Mouse (Mus musculus) MEL (cell line): ENCODE results near the gene Traip. TPM values are rescaled to one million over a fixed set of nuclear protein-coding genes. Genes with fewer than 3 reads are reported as not detected.

Source experiments
- DNase-seq: peaks from one replicate; pipeline ENCODE4 v3.0.0; 2011; ENCODE audit warnings: low read depth, low spot score
- H3K27ac ChIP-seq: 2 replicates; pipeline ENCODE4 v1.5.1; 2012; ENCODE audit warnings: low read depth, mild to moderate bottlenecking, control low read depth, low read length, moderate library complexity; ENCODE audit not compliant: control insufficient read depth
- H3K27me3 ChIP-seq, 2 experiments: fragments of 150-350 bp in 1 of 2; sonication (generic) in 1 of 2; 2 replicates each; pipeline ENCODE4 v1.6.1; 2012; ENCODE audit warnings: low read length in 2 of 2, mild to moderate bottlenecking in 2 of 2, improper control_type of control experiment in 1 of 2, moderate library complexity in 1 of 2; ENCODE audit not compliant: insufficient read depth in 2 of 2, control insufficient read depth in 1 of 2
- H3K36me3 ChIP-seq, 2 experiments: 2 replicates each; pipeline ENCODE4 v1.6.1; 2012 to 2014; ENCODE audit warnings: low read length in 2 of 2, improper control_type of control experiment in 1 of 2, inconsistent platforms in 1 of 2, mild to moderate bottlenecking in 1 of 2; ENCODE audit not compliant: insufficient read depth in 2 of 2, control insufficient read depth in 1 of 2
- H3K4me1 ChIP-seq, 2 experiments: fragments of 150-350 bp in 1 of 2; sonication (generic) in 1 of 2; 2 replicates each; pipeline ENCODE4 v1.6.1; 2012; ENCODE audit warnings: low read length in 2 of 2, improper control_type of control experiment in 1 of 2, mild to moderate bottlenecking in 1 of 2; ENCODE audit not compliant: insufficient read depth in 2 of 2, control insufficient read depth in 1 of 2
- H3K4me3 ChIP-seq, 2 experiments: fragments of 150-350 bp in 1 of 2; sonication (generic) in 1 of 2; 2 replicates each; pipeline ENCODE4 v1.5.1; 2012; ENCODE audit warnings: low read depth in 2 of 2, low read length in 2 of 2, mild to moderate bottlenecking in 2 of 2, moderate library complexity in 2 of 2, control low read depth in 1 of 2, improper control_type of control experiment in 1 of 2; ENCODE audit not compliant: control insufficient read depth in 1 of 2, insufficient read depth in 1 of 2
- H3K79me2 ChIP-seq: 2 replicates; pipeline ENCODE4 v1.6.1; 2012; ENCODE audit warnings: mild to moderate bottlenecking, low read length, moderate library complexity; ENCODE audit not compliant: control insufficient read depth, poor library complexity, insufficient read depth
- H3K9ac ChIP-seq: 2 replicates; pipeline ENCODE4 v1.6.1; 2012; ENCODE audit warnings: low read depth, mild to moderate bottlenecking, control low read depth, low read length, moderate library complexity; ENCODE audit not compliant: control insufficient read depth, poor library complexity, severe bottlenecking
- H3K9me3 ChIP-seq: fragments of 150-350 bp; sonication (generic); replicated peaks from 2 replicates; pipeline ENCODE4 v1.6.1; 2012; ENCODE audit warnings: mild to moderate bottlenecking, low read length, improper control_type of control experiment, moderate library complexity; ENCODE audit not compliant: insufficient read depth
- CHD1 ChIP-seq: IDR thresholded peaks from 2 replicates; pipeline ENCODE4 v1.6.1; 2012; ENCODE audit warnings: low read depth, mild to moderate bottlenecking, inconsistent platforms, low read length, improper control_type of control experiment
- EP300 ChIP-seq, 2 experiments: IDR thresholded peaks; 2 replicates each; pipeline ENCODE4 v1.6.1; 2011; ENCODE audit warnings: improper control_type of control experiment in 2 of 2, low read length in 2 of 2, low read depth in 1 of 2, mild to moderate bottlenecking in 1 of 2
- ETS1 ChIP-seq: IDR thresholded peaks from 2 replicates; pipeline ENCODE4 v1.6.1; 2012; ENCODE audit warnings: low read depth, mild to moderate bottlenecking, inconsistent platforms, low read length, improper control_type of control experiment, moderate library complexity
- GABPA ChIP-seq: IDR thresholded peaks from 2 replicates; pipeline ENCODE4 v1.6.1; 2012; ENCODE audit warnings: low read depth, mild to moderate bottlenecking, inconsistent platforms, low read length, improper control_type of control experiment, moderate library complexity
- HCFC1 ChIP-seq: IDR thresholded peaks from 2 replicates; pipeline ENCODE4 v1.6.1; 2012; ENCODE audit warnings: low read depth, mild to moderate bottlenecking, inconsistent platforms, low read length, improper control_type of control experiment, moderate library complexity
- MAZ ChIP-seq: IDR thresholded peaks from 2 replicates; pipeline ENCODE4 v1.6.1; 2012; ENCODE audit warnings: low read depth, mild to moderate bottlenecking, inconsistent platforms, low read length, improper control_type of control experiment
- MYB ChIP-seq: IDR thresholded peaks from 2 replicates; pipeline ENCODE4 v1.6.1; 2011; ENCODE audit warnings: mild to moderate bottlenecking, low read depth, low read length, improper control_type of control experiment
- MYC ChIP-seq: IDR thresholded peaks from 2 replicates; pipeline ENCODE4 v1.6.1; 2011; ENCODE audit warnings: low read depth, mild to moderate bottlenecking, low read length, improper control_type of control experiment, moderate library complexity
- NELFE ChIP-seq: IDR thresholded peaks from 2 replicates; pipeline ENCODE4 v1.6.1; 2011; ENCODE audit warnings: low read depth, low read length, improper control_type of control experiment
- NRF1 ChIP-seq: IDR thresholded peaks from 2 replicates; pipeline ENCODE4 v1.6.1; 2014; ENCODE audit warnings: low read depth, mild to moderate bottlenecking, inconsistent platforms, low read length, improper control_type of control experiment, moderate library complexity; ENCODE audit not compliant: poor library complexity, insufficient read depth, severe bottlenecking
- POLR2A ChIP-seq, 2 experiments: IDR thresholded peaks; 2 replicates each; pipeline ENCODE4 v1.6.1; 2011 to 2012; ENCODE audit warnings: low read length in 2 of 2, mild to moderate bottlenecking in 2 of 2, control low read depth in 1 of 2, improper control_type of control experiment in 1 of 2, low read depth in 1 of 2, moderate library complexity in 1 of 2; ENCODE audit not compliant: control insufficient read depth in 1 of 2, insufficient read depth in 1 of 2, poor library complexity in 1 of 2
- POLR2AphosphoS2 ChIP-seq: IDR thresholded peaks from 2 replicates; pipeline ENCODE4 v1.6.1; 2011; ENCODE audit warnings: low read length, improper control_type of control experiment
- POLR2AphosphoS5 ChIP-seq: IDR thresholded peaks from 2 replicates; pipeline ENCODE4 v1.6.1; 2012; ENCODE audit warnings: low read depth, borderline replicate concordance, mild to moderate bottlenecking, inconsistent platforms, low read length, moderate library complexity, mixed read lengths
- SIN3A ChIP-seq: IDR thresholded peaks from 2 replicates; pipeline ENCODE4 v1.6.1; 2012; ENCODE audit warnings: low read length, improper control_type of control experiment, inconsistent platforms
- SMC3 ChIP-seq: IDR thresholded peaks from 2 replicates; pipeline ENCODE4 v1.6.1; 2011; ENCODE audit warnings: low read depth, low read length, improper control_type of control experiment
- TAL1 ChIP-seq: IDR thresholded peaks from 2 replicates; pipeline ENCODE4 v1.6.1; 2012; ENCODE audit warnings: mild to moderate bottlenecking, inconsistent platforms, low read length, moderate library complexity, mixed read lengths
- TBP ChIP-seq: IDR thresholded peaks from 2 replicates; pipeline ENCODE4 v1.8.0; 2011; ENCODE audit warnings: low read depth, low read length, improper control_type of control experiment
- TCF12 ChIP-seq: IDR thresholded peaks from 2 replicates; pipeline ENCODE4 v1.6.1; 2014; ENCODE audit warnings: low read depth, mild to moderate bottlenecking, inconsistent platforms, low read length, improper control_type of control experiment, moderate library complexity
- ZC3H11A ChIP-seq: IDR thresholded peaks from 2 replicates; pipeline ENCODE4 v1.6.1; 2012; ENCODE audit warnings: low read depth, mild to moderate bottlenecking, inconsistent platforms, low read length, improper control_type of control experiment
- ZKSCAN1 ChIP-seq: IDR thresholded peaks from 2 replicates; pipeline ENCODE4 v1.6.1; 2012; ENCODE audit warnings: low read depth, mild to moderate bottlenecking, inconsistent platforms, low read length, improper control_type of control experiment, moderate library complexity
- ZNF384 ChIP-seq: IDR thresholded peaks from 2 replicates; pipeline ENCODE4 v1.6.1; 2012; ENCODE audit warnings: low read depth, mild to moderate bottlenecking, inconsistent platforms, low read length, improper control_type of control experiment
- polyA plus RNA-seq, 2 experiments: library from polyadenylated mRNA; stranded (reverse) in 1 of 2; unstranded in 1 of 2; fragments of >175 nt in 1 of 2; fragments of >200 nt in 1 of 2; gene quantifications; 2 replicates each; pipeline versions ENCODE4 v1.2.1 to v1.2.4; 2012; ENCODE audit warnings: low replicate concordance in 2 of 2, low read depth in 1 of 2; ENCODE audit not compliant: insufficient read length in 2 of 2, insufficient read depth in 1 of 2, missing spikeins in 1 of 2
- total RNA-seq: library from RNA; depleted of rRNA; stranded (reverse); fragments of 300-350 nt; gene quantifications from 2 replicates; pipeline ENCODE4 v1.2.3, GENCODE M21; 2012

Gene Traip
- total and polyA plus RNA-seq, 3 experiments: 43.6 to 65.2 TPM; not detected in 1

- TF ChIP-seq ZKSCAN1: no peak
- TF ChIP-seq GABPA: no peak
- TF ChIP-seq CHD1: no peak
- no peak for TF ChIP-seq ZC3H11A
- no peak for TF ChIP-seq HCFC1
- TF ChIP-seq SIN3A: no peak
- no peak for TF ChIP-seq SMC3
- TF ChIP-seq MAZ: no peak
- TF ChIP-seq TAL1: no peak
- TF ChIP-seq ZNF384: no peak
- TF ChIP-seq NRF1: no peak
- TF ChIP-seq EP300 (IDR thresholded peaks at IDR 0.05; ENCODE audit: low read depth in 1 of 2, low read length in 2 of 2): no peak
- no peak for TF ChIP-seq MYC
- no peak for TF ChIP-seq ETS1
- TF ChIP-seq TCF12: no peak
- TF ChIP-seq NELFE: no peak
- no peak for TF ChIP-seq POLR2AphosphoS5
- no peak for TF ChIP-seq POLR2A (IDR thresholded peaks at IDR 0.05; ENCODE audit: control insufficient read depth in 1 of 2, insufficient read depth in 1 of 2, low read depth in 1 of 2, low read length in 2 of 2, poor library complexity in 1 of 2)
- no peak overlapping the region for H3K9ac ChIP-seq
- no peak overlapping the region for H3K27ac ChIP-seq
- peaks cover 7 to 21% of the 10 kb centered on the region in 2 experiments for H3K4me1 ChIP-seq
- H3K4me3 ChIP-seq: no peak overlapping the region
- peaks cover 8 to 12% of the 10 kb centered on the region in 2 experiments for H3K36me3 ChIP-seq
- no peaks in the 10 kb centered on the region for H3K9me3 ChIP-seq
- no peak for DNase-seq
- no peaks in the 10 kb centered on the region for H3K27me3 ChIP-seq
- peaks cover 14% of the 10 kb centered on the region for H3K79me2 ChIP-seq
Observed at GRCm38 (mm10) chr9:107917895-107918608, 31.9 kb upstream of the Traip start.

GRCm38 (mm10) chr9:107918884-107919283, 31.1 kb upstream of the Traip start:
- Histone ChIP-seq H3K79me2 (peaks cover 14% of the 10 kb centered on the region), H3K27me3 (no peaks in the 10 kb centered on the region), H3K4me3 (no peak overlapping the region), H3K27ac (no peak overlapping the region), H3K4me1 (peaks cover 6 to 20% of the 10 kb centered on the region in 2 experiments), H3K9me3 (no peaks in the 10 kb centered on the region), H3K36me3 (peaks cover 8 to 12% of the 10 kb centered on the region in 2 experiments), H3K9ac (no peak overlapping the region)
- no peak for TF ChIP-seq TBP
- TF ChIP-seq MYB: no peak
- TF ChIP-seq ZC3H11A: no peak
- no peak for TF ChIP-seq HCFC1
- no peak for TF ChIP-seq POLR2AphosphoS2
- DNase-seq: no peak
